Mouse (Mus musculus) c-Kit-positive CD71-negative TER-119-negative erythroid progenitor cells, embryonic 14.5 days (primary cell): ENCODE results near the gene Upp2.

Experiments used
- DNase-seq: peaks from one replicate; pipeline ENCODE4 v3.0.0-alpha.2; 2013; ENCODE audit warnings: low read depth

Gene Upp2

DNA sequence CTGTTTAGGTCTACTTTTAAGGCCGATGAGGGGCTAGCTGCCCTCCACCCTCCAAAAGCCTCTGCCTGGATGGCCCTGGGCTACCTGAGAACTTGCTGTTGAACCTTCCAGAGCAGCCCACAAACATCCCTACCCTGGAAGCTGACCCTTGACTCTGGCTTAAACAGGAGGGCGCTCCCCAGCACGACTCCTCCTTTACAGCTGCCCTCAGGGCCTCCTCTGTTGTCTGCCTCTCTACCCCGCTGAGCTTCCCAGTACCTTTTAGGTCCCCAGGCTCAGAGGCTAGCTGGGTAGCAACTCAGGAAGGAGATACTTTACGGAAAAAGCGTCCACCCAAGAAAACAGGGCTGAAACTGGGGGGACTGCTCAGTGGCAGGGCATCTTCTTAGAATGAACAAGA is 15.2 kb upstream of the Upp2 start:
- DNase-seq: no peak

DNA sequence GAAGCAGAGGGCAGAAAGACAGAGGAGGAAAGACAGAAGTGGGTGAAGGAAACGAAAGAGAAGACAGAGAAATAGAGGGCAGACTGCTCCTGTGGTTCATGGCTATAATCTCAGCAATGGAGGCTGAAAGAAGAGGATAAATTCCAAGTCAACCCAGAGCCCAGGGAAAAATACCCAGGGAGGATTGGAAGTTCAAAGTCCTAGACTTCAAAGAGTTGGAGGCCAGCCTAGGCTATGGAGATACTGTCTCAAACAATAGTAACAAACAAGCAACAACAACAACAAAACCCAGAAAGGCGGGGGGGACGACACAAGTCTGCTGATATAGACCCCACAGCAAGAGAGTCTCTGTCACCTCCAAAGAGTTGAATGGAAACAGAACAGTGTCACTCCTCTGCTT is 14.8 kb upstream of the Upp2 start:
- DNase-seq: no peak

DNA sequence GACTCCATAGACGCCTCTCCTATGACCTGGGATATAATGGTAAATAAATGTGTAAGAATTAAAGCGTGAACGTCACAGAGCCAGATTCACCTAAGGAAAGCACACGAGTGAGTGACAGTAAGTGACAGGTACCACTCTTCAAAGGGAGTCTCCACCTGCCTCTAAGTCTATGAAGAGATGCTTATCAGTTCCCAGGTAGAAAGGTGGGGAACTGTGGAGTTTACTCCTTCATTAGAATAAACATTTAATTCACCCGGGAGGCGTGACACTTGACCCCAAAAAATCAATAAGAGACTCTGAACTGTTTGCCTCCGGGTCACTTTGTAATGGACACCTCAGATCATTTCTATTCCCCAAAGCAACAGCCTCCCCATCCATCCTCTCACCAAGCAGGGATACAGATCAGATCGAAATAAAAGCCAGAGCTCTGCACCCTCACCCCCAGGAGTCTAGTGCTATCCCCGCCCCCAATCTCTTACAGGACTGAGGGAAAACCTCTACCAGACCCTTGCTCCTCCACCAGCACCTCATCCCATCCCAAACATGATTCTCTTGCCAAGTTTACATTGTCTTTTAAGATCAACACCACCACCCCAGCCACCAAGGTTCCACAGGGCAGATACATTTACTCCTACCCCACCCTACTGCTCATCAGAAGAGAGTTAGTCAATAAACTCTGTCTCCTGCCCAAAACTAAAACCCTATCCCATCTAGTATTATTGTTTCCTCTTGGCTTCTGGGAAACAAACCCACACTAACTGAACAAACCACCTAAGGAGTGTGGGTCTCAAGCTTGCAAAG is 9.9 kb upstream of the Upp2 start:
- DNase-seq: no peak

DNA sequence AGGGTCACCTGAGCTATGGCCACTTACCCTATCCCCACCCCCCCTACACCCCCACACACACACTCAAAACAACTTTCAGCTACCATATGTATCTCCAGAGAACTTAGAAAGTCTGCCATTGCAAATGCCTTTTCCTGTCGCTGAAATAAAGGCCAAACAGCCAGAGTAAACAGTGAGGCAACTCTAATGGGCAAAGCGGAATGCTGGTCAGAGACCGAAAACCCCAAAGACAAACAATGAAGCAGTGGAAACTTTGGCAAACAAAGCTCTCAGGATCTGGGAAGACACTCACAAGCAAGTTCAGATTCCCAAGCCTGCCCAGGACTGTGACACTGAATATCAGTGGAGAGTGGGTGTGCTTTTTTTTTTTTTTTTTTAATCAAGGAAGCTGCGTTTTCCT is 5.0 kb upstream of the Upp2 start:
- no peak for DNase-seq

DNA sequence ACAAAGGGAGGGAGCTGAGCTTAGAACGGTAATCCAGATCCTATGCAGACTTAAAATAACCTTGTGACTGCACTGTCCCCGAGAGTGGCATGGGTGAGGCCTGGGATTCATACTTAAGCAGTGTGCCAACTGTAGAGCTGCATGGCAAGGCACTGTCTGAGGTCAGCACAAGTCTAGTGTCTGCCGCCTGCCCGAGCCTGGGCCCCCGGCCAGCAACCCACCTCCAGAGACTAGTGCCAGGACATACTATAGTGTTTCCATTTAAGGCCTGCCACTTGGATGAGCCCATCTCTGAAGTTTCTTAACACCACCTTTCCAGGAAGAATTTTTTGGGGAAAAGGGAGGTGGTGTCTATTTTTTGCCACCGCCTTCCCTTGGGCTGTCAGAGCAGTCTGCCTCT is 1.8 kb upstream of the Upp2 start:
- DNase-seq: no peak

DNA sequence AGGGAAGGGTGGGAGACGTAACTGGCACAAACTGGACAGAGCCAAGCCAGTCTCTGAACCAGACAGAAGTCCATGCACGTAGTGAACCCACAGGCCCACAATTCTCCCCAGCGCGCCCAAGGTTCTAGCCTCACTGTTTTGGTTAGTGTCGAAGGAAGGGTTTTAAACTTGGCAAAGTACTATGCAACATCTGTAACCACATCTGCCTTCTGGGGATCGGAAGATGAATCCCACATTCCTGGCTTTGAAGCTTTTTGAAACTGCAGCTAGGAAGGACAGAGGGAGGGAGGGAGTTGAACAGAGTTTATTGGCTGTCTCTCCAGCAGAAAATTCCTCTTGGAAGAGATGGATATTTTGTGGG is 1.1 kb upstream of the Upp2 start:
- no peak for DNase-seq

DNA sequence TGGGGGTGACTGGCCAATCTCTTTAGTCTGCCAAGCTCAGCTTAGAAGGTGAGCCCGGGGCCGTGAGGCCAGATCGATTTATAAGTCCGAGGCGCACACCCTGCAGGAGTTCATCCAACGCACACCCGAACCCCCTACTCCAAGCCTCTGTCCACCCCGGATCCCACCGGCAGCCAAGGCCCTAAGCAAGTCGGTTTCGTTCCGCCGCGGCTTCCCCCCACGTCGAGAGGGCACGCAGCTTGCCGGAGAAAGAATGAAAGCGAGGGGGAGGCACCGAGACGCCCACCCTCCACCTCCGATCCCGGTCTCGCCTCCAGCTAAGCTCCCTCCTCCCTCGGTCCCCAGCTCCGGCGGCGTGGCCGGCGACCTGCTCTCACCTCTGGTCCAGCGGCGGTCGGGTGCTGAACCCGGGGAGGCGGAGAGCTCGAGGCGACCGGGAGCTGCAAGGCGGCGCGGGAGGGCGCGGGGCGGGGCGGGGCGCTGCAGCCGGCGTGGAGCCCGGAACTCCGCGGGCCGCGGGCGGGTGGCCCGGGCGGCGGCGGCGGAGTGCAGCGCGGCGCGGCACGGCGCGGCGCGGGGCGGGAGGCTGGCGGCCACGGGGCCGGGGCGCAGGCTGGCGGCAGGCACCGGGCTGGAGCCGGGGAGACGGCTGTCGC is 560 bp upstream of the Upp2 start:
- DNase-seq: no peak

DNA sequence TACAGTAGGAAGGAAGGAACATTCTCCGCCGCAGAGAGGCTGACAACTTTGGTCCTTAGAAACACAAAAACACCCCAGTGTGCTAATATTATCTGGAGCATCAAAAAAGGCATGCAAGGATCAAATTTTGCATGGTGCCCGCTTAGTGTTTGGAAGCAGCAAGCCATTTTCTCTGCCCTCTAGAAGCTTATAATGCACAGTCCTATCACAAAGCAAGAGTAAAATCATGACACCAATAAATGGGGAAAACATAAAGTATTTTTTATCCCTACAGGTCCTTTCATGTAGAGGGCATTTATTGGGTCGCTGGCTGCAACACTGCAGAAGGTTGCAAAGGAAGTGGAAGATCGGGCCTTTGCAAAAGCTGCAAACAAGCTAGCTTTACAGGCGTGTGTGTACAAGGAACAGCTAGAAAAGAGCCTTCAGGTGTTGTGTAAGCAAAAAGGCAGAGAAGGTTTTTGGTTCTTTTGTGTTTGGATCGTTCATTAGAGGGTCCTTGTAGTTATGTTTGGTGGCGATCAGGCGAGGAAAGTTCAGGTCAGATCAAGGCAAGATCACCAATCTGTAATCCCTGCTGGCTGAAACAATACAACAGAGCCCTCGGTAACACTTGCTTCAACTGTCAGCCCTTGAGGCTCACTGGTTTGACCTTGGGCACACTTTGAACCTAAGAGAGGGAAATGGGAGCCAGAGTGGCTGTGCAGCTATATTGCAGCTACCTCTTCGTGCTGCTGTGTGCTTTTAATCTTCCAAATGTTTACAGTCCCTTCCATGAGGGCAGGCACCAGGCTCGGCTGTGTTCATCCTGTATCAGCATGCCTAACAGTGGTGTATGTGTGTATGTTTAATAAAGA is 995 bp downstream of the Upp2 start:
- no peak for DNase-seq

DNA sequence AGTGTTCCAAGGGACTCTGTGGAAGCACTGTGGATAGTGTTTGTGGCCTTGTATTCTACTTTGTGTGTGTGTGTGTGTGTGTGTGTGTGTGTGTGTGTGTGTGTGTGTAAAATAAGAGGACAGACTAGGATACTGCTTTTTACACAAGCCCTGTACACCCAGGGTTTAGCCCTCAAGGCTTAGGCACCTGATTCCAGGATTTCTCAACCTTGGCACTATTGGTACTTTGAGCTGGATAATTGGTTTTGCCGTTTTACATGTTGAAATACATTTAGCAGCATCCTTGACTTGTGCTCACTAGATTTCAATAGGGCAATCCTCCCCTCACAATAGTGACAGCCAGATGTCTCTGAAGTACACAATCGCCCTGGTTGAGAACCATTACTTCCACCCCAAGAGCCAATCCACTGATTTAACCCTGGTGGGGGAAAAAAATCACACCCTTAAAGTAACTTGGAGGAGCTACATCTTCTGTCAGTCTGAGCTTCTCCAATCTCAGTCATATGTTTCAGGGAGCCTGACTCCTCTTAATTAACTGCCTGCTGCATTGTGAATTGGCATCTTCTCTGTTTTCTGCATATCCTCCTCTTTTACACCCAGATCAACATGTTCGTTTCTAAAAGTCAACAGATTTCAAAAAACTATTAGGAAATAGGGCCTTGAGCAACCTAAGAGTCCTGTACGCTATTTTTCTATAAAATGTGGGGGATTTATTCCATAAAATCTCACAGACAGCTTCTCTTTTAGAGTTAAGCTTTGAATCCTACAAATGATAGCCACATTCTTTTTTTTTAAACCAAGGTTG is 1.9 kb downstream of the Upp2 start:
- no peak for DNase-seq

DNA sequence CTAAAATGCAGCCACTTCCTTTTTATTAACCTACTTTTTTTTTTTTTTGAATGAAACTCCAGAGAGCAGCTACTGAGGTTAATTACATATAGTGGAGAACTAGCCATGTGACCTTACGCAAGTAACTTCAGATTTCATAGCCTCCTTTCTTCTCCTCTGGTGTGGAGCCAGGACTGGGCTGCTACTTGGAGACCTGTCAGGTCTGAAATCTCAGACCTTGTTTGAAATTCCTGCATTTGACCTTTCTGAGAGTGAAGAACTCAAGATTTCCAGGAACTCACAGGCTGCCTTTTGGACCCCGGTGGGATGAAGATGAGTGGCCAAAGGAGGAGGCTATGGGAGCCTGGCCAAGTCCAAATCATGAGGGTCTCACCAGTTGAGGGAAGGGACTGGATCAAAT is 7.1 kb downstream of the Upp2 start:
- no peak for DNase-seq

DNA sequence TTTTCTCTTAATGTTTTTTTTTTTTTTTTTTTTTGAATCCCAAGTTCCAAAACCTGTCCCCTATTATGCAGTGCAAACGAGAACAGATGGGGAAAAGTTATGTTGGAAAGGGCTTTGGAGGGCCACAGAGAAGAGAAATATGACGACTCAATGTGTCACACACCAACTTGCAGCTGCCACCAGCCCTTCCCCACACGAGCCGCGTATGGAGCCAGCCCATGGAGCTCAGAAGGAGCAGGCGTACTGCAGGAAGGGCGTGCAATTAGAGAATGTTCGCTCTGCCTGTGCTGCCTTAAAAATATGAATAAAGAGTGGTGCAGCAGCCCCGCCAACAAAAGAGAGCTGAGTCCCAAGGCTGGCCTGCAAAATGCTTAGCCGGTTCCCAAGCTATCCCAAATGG is 19.2 kb downstream of the Upp2 start:
- DNase-seq: no peak

DNA sequence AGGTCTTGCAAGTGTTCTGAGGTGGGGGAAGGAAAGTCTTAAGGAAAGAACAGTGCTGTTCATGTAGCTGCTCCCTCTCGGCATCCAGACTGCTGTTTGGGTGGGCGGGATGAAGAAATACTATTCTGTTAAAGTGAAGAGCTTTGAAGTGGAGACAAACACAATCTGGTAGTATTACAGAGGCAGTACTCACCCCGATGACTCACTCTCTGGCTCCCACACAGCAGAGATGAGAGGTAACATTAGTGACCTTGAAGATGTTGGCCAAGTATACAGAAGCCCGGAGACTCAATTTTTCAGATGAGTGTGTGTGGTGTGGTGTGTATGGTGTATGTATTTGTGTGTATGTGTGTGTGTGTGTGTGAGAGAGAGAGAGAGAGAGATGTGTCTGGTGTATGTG is 22.5 kb downstream of the Upp2 start:
- no peak for DNase-seq

DNA sequence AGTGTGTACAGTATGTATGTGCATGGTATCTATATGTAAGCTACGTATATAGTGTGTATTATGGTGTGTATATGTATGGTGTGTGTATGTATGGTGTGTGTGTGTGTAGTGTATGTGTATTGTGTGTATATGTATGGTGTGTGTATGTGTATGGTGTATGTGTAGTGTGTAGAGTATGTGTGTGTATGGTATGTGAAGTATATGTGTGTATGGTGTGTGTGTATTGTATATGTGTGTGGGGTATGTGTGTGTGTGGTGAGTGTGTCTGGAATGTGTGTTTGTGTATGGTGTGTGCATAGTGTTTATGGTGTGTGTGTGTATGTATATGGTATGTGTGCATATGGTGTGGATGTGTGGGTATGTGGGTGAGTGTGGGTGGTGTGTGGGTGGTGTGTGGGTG is 23.0 kb downstream of the Upp2 start:
- no peak for DNase-seq

DNA sequence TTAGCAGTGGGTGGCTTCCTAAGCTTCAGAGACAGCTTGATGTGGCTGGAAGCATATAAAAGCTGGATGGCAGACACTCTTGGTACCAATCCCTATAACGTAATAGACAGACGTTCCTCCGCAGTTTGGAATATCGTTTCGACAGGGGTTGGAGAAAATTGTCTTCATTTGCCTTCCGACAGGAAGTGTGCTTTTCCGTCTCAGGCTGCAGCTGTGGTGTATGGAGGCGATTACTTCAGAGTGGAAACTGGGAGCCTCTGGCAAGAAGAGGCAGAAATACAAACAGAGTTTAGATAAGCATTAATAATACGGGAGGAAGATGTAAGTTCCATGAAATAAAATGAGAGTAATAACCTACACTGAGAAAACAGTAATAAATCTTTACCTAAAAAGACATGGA is 28.3 kb downstream of the Upp2 start:
- DNase-seq: no peak

DNA sequence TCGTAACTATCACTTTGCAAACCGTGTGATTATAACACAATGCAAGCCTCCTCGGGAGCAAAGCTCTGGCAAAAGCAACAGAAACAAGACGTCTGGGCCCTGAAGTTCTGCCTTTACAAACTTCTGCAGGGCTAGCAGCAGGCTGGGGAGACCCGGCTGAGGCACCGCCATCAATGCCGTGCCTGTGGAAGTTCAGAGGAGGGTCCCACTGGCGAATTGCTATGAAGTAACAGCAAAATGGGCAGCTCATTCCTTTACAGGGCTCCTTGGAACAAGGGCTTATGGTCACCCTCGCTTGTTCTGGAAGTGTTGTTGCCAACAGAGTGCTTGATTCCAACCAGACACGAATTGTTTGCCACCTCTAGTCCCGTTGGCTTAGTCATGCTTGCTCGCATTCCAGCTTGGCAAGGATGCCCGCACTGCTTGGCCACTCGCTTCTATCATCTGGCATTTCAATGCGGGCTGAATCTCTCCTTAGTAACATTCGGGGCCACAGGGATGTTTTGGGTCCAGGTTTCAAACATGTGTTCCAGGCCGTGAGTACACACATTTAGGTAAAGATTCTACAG is 29.8 kb downstream of the Upp2 start:
- DNase-seq: no peak

DNA sequence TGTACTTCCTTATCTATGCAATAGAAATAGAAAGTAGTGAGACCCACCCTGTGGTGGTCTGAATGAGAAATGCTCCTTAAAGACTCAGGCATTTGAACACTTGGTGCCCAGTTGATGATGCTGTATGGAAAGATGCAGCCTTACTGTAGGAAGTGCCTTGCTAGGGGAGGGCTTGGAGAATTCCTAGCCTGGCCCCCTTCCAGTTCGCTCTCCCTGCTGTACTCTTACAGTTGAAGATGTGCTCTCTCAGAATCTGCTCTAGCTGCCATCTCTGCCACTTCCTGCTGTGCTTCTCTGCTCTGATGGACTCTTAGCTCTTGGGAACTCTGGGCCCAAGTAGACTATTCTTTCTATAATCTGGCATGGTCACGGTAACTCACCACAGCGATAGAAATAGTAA is 30.5 kb downstream of the Upp2 start:
- no peak for DNase-seq

DNA sequence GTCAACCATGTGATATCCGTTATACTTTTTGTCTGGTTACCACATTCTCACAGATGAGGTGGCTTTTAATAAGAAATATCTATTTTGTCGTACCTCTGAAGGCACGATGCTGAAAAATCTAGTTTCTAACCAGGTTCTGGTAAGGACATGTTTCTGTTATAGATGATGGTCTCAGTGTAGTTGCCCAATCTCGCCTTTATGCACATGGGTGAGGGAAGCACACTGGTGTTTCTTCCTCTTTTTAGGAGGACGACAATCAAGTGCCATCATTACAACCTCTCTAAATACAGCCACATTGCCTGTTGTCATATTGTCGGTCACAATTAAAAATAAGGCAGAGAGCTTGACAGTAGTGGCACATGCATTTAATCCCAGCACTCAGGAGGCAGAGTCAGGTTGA is 32.5 kb downstream of the Upp2 start:
- DNase-seq: no peak

DNA sequence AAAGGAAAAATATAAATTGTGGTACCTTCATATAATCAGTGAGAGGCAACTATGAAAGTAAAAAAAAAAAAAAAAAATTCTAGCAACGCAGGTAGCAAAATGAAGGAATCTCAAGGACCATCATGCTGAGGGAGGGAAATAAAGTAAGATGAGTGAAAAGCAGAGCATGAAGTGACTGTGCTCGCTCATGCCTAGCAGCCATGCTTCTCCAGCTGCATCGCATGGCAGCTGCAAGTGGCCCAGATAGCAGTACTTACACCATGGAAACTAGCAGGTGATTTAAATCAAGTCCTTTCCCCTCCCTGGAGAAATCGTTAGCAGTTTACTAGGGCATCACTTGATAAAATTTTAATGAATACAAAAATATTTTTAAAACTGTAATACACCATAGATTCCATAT is 34.3 kb downstream of the Upp2 start:
- no peak for DNase-seq

DNA sequence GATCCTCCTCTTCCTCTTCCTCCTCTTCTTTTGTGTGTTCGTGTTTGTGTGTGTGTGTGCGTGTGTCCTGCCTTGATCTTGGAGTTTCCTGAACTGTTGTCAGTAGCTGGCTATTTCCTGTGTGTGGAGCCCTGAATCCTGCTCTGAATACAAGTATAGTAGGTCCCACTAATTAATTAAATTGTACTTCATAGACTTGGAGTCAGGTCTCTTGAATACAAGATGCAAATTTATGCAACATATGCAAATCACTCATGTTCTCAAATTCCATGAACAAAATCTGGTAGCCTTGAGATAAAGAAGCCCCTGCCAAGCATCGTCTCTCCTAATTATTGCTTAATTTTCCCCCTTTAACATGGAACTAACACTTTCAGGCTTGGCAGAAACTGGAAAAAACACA is 36.3 kb downstream of the Upp2 start:
- DNase-seq: no peak

DNA sequence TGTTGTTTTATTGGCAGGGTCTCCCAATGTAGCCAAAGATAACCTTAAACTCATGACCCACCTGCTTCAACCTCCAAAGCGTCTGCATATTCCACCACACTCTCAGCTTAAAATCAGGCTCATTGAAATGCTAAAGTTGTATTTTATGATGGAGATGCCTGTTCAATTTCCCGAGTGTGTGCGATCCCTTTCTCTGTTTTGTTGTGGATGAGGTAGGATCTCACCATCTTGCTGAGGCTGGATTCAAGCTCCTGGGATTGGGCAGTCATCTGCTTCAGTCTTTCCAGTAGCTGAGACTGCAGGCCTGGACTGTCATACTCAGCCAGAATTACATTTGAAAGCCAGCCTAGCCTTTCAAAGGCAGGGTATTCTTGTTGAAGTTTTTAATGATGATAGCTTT is 37.7 kb downstream of the Upp2 start:
- DNase-seq: no peak

DNA sequence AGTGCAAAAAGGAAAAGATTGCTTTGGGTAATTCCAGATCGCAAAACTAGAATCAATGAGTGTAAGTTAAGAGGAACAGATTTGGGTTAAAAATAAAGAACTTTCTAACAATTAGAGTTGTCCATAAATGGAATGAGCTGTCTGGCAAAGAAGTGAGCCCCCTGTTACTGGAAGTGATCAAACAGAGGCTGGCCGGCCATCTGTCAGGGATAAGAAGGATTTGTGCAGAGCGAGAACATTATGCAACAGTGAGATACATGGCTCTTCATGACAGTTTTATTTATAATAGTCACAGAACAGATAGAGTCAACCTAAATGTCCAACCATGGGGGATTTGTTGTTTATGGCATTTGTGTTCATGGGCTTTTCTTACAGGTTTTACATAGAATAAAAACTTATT is 46.6 kb downstream of the Upp2 start:
- DNase-seq: no peak

DNA sequence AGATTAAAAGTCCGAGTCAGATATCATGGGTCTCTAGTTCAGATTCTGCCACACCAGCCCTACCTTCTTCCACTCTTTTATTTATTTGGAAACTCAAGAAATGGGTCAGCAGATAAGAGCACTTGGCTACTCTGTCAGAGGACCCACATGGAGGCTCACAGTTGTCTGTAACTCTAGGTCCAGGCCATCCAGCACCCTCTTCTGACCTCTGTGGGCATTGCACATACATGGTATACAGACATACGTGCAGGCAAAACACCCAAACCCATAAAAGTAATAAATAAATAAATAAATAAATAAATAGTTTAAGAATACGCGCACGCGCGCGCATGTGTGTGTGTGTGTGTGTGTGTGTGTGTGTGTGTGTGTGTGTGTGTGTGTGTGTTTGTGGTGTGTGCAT is 47.8 kb downstream of the Upp2 start:
- DNase-seq: no peak
